11 mouse cellular contexts compared by ENCODE assay signal in genomic region chr17:63451311-63452006, GRCm38 (mm10). TPM values are rescaled to one million over a fixed set of nuclear protein-coding genes. Genes with fewer than 3 reads are reported as not detected.
A peak's percentile ranks its signal among the peaks of the same experiment; 100 is the strongest.
DNase-seq lines count a peak whose midpoint lies in the region; ATAC-seq and TF ChIP-seq lines count a peak whose summit lies in the region.
"Had no signal": no experiment of that assay in that cellular context is flagged by ENCODE, and none has a peak within 500 bp of the region (broad histone marks: within the 10 kb centered on the region; RNA-seq: fewer than 3 reads in every experiment).

No protein-coding gene starts in this region.

- no peak overlapping the region for H3K9ac ChIP-seq in hindbrain, embryonic 16.5 days (ENCODE audit: low read depth, low read length)
- no peak overlapping the region for H3K9ac ChIP-seq in neural tube, embryonic 15.5 days (replicated peaks)
- H3K9ac ChIP-seq: limb, embryonic 15.5 days had no signal

- no peaks in the 10 kb centered on the region for H3K9me3 ChIP-seq in hindbrain, embryonic 16.5 days (ENCODE audit: control insufficient read depth, low read length)
- H3K9me3 ChIP-seq in neural tube, embryonic 15.5 days (replicated peaks), result no peaks in the 10 kb centered on the region
- H3K9me3 ChIP-seq: limb, embryonic 15.5 days had no signal

- peaks cover 4% of the 10 kb centered on the region; the same call in 1 of the 2 replicates for H3K4me1 ChIP-seq in hindbrain, embryonic 16.5 days (ENCODE audit: control insufficient read depth, insufficient read depth, low read depth, low read length)
- no peaks in the 10 kb centered on the region for H3K4me1 ChIP-seq in neural tube, embryonic 15.5 days

- H3K27ac ChIP-seq in gastrocnemius, adult 2 months, result peak overlapping the region; percentile 35; the same call in 1 of the 2 replicates
- H3K27ac ChIP-seq in hindbrain, embryonic 16.5 days (ENCODE audit: low read depth, low read length), result 0 out of 2 replicates have a peak overlapping the region, but pooled peaks have one; percentile 8
- no peak overlapping the region for H3K27ac ChIP-seq in neural tube, embryonic 15.5 days (replicated peaks)
- H3K27ac ChIP-seq: limb, embryonic 15.5 days had no signal

- intact Hi-C loops in gastrocnemius, adult 2 months (cut with DNase I), result no loop called here
- intact Hi-C loops in gastrocnemius, postnatal 14 days (cut with DNase I; ENCODE audit: low total_unique reads), result no loop called here

- 0 out of 2 replicates have a peak, but pooled peaks cover 3% of the 10 kb centered on the region for H3K36me3 ChIP-seq in hindbrain, embryonic 16.5 days (ENCODE audit: control insufficient read depth, insufficient read depth, low read length)
- H3K36me3 ChIP-seq in neural tube, embryonic 15.5 days, result no peaks in the 10 kb centered on the region

- no peaks in the 10 kb centered on the region for H3K27me3 ChIP-seq in hindbrain, embryonic 16.5 days (replicated peaks; ENCODE audit: control insufficient read depth, insufficient read depth, low read length)
- no peaks in the 10 kb centered on the region for H3K27me3 ChIP-seq in neural tube, embryonic 15.5 days (replicated peaks)
- H3K27me3 ChIP-seq: limb, embryonic 15.5 days had no signal

- TF ChIP-seq CTCF in gastrocnemius, adult 2 months (IDR thresholded peaks at IDR 0.05), result no peak

- no peak overlapping the region for H3K4me2 ChIP-seq in hindbrain, embryonic 16.5 days (ENCODE audit: low read length)
- no peak overlapping the region for H3K4me2 ChIP-seq in neural tube, embryonic 15.5 days
- H3K4me2 ChIP-seq: limb, embryonic 15.5 days had no signal

- no peak for DNase-seq in gastrocnemius, adult 2 months
- no peak for DNase-seq in gastrocnemius, postnatal 14 days
- DNase-seq in retina, postnatal 1 day, result peak; percentile 34
- no peak for DNase-seq in retina, embryonic 14.5 days (ENCODE audit: low spot score)
- no peak for DNase-seq in spleen, postnatal 36 days (ENCODE audit: low spot score in 2 of 2)
- DNase-seq in urinary bladder, postnatal 25 days (ENCODE audit: low spot score), result no peak
- DNase-seq: B cell, adult 2 months; cerebellum, postnatal 25 days had no signal

- peak; percentile 68; the same call in 1 of the 2 replicates for ATAC-seq in hindbrain, embryonic 16.5 days
- no peak for ATAC-seq in neural tube, embryonic 15.5 days (ENCODE audit: low FRiP score)

- 46% methylated on average over 10 of the region's 10 CpGs for WGBS in hindbrain, embryonic 16.5 days
- WGBS in neural tube, embryonic 15.5 days, result 58% methylated on average over 10 of the region's 10 CpGs

- no peak overlapping the region for H3K4me3 ChIP-seq in gastrocnemius, adult 2 months
- no peak overlapping the region for H3K4me3 ChIP-seq in hindbrain, embryonic 16.5 days (ENCODE audit: low read length)
- H3K4me3 ChIP-seq in neural tube, embryonic 15.5 days (replicated peaks), result no peak overlapping the region
- H3K4me3 ChIP-seq: limb, embryonic 15.5 days had no signal

RNA-seq across cellular contexts. Expression of gene Fbxl17, which starts 48.4 kb away (rescaled TPM):
- total RNA-seq in gastrocnemius, adult 2 months (2021), result 10 to 100 TPM; 46.3 to 49.5 TPM
- total RNA-seq in gastrocnemius, postnatal 14 days (2021), result 10 to 100 TPM; 27.1 to 28.1 TPM
- 9.5 and 10.5 TPM in 2 replicates for polyA plus RNA-seq in hindbrain, embryonic 16.5 days (2015; fragmentation: Nextera tagmentation; extraction: Ambion mirVana)
- polyA plus RNA-seq in neural tube, embryonic 15.5 days (2015; fragmentation: Nextera tagmentation; extraction: Ambion mirVana), result 9.2 and 12.1 TPM in 2 replicates
